Mouse (Mus musculus): ENCODE measurements around the gene Mlana.

Mlana gene

DNA sequence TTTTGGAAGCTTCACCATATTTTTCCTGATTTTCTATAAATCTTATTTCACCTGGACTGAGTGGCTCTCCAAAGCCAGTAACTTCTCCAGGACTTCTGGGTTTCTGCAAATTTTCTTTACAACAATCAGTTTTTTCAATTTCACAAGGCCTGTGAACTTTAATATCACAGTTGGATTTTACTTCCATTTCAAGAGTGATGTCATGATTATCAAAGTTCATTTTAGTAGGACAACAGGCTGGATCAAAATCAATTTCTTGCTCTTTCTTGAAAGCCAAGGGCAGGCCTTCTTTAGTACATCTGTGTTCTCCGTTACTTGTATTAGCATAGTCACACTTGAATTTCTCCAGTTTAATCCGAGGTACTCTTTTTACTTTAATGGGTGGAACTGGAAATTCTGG, 56.3 kb downstream of the Mlana start:
- no peak for DNase-seq (ENCODE audit: inconsistent ontology term)
